Mouse (Mus musculus) kidney, embryonic 14.5 days (tissue): ENCODE results near the gene Pias3. TPM values are rescaled to one million over a fixed set of nuclear protein-coding genes. Genes with fewer than 3 reads are reported as not detected.

Experiments used
- ATAC-seq: fragments of 200-750 bp; cut with Nextera tagmentation; 2 replicates; pipeline ENCODE4 v1.8.0; 2017; ENCODE audit warnings: moderate number of reproducible peaks, mild to moderate bottlenecking, moderate TSS enrichment, moderate library complexity; ENCODE audit not compliant: low FRiP score, low TSS enrichment
- H3K27ac ChIP-seq: fragments of 300-500 bp; sonication (generic); 2 replicates; pipeline ENCODE4 v1.5.1; 2014; ENCODE audit warnings: low read depth, mild to moderate bottlenecking, low read length, moderate library complexity, mixed read lengths
- H3K27me3 ChIP-seq: fragments of 300-500 bp; sonication (generic); 2 replicates; pipeline ENCODE4 v1.6.1; 2014; ENCODE audit warnings: mild to moderate bottlenecking, low read length; ENCODE audit not compliant: control insufficient read depth, insufficient read depth
- H3K36me3 ChIP-seq: fragments of 300-500 bp; sonication (generic); 2 replicates; pipeline ENCODE4 v1.6.1; 2014; ENCODE audit warnings: low read length, mixed read lengths; ENCODE audit not compliant: control insufficient read depth, insufficient read depth
- H3K4me1 ChIP-seq: fragments of 300-500 bp; sonication (generic); 2 replicates; pipeline ENCODE4 v1.6.1; 2014; ENCODE audit warnings: low read length, mixed read lengths; ENCODE audit not compliant: control insufficient read depth, insufficient read depth
- H3K4me2 ChIP-seq: fragments of 300-500 bp; sonication (generic); replicated peaks from 2 replicates; pipeline ENCODE4 v1.6.1; 2014; ENCODE audit warnings: low read depth, mild to moderate bottlenecking, low read length
- H3K4me3 ChIP-seq: fragments of 300-500 bp; sonication (generic); 2 replicates; pipeline ENCODE4 v1.5.1; 2014; ENCODE audit warnings: mild to moderate bottlenecking, low read length
- H3K9ac ChIP-seq: fragments of 300-500 bp; sonication (generic); 2 replicates; pipeline ENCODE4 v1.6.1; 2014; ENCODE audit warnings: low read depth, mild to moderate bottlenecking, low read length, moderate library complexity
- H3K9me3 ChIP-seq: fragments of 300-500 bp; sonication (generic); 2 replicates; pipeline ENCODE4 v1.6.1; 2016; ENCODE audit warnings: low read length; ENCODE audit not compliant: control insufficient read depth
- WGBS: fragments of 180-500 bp; shearing (Covaris S2); extraction: QIAGEN DNeasy Blood & Tissue Kit; methylation state at CpG from one replicate; pipeline ENCODE4 v1.1.7; 2014; 5-methylcytosine and 5-hydroxymethylcytosine counted together
- polyA plus RNA-seq: library from polyadenylated mRNA; unstranded; fragments of >200 nt; fragmentation: Nextera tagmentation; extraction: Ambion mirVana; gene quantifications from 2 replicates; pipeline ENCODE4 v1.2.1, GENCODE M21; 2014

Gene Pias3
- polyA plus RNA-seq, 1 experiment from 2014 or later = 55.7 TPM

GRCm38 (mm10) chr3:96708684-96709064 is 12.5 kb downstream of the Pias3 start:
- H3K9ac ChIP-seq = no peak overlapping the region
- H3K4me2 ChIP-seq = peak overlapping the region; percentile 96; the same call in 1 of the 2 replicates
- H3K36me3 ChIP-seq = peaks cover 47% of the 10 kb centered on the region

GRCm38 (mm10) chr3:96714286-96714685 is 18.1 kb downstream of the Pias3 start:
- H3K27me3 ChIP-seq = no peaks in the 10 kb centered on the region
- ATAC-seq = no peak
- no peak overlapping the region for H3K4me2 ChIP-seq
- H3K9ac ChIP-seq = no peak overlapping the region
- H3K27ac ChIP-seq = no peak overlapping the region
- H3K9me3 ChIP-seq = no peaks in the 10 kb centered on the region
- no peak overlapping the region for H3K4me3 ChIP-seq
- peaks cover 61% of the 10 kb centered on the region for H3K36me3 ChIP-seq
- WGBS = 85% methylated on average over 5 of the region's 5 CpGs
- H3K4me1 ChIP-seq = no peaks in the 10 kb centered on the region

More at GRCm38 (mm10) chr3:96708684-96709064, 12.5 kb downstream of the Pias3 start:
- Histone ChIP-seq H3K27me3 (no peaks in the 10 kb centered on the region; the same call in 1 of the 2 replicates), H3K27ac (no peak overlapping the region), H3K4me3 (no peak overlapping the region), H3K4me1 (no peaks in the 10 kb centered on the region), H3K9me3 (no peaks in the 10 kb centered on the region)
- no peak for ATAC-seq
- 55% methylated on average over 2 of the region's 2 CpGs for WGBS

- no peaks in the 10 kb centered on the region for H3K9me3 ChIP-seq
- no peak overlapping the region for H3K4me2 ChIP-seq
- ATAC-seq = no peak
- no peak overlapping the region for H3K4me3 ChIP-seq
- H3K36me3 ChIP-seq = peaks cover 55% of the 10 kb centered on the region
- H3K9ac ChIP-seq = no peak overlapping the region
- no peaks in the 10 kb centered on the region for H3K27me3 ChIP-seq
- no peaks in the 10 kb centered on the region for H3K4me1 ChIP-seq
- 51% methylated on average over 2 of the region's 2 CpGs for WGBS
- H3K27ac ChIP-seq = no peak overlapping the region
Measured at GRCm38 (mm10) chr3:96715854-96716253, 19.7 kb downstream of the Pias3 start.

- ATAC-seq = no peak
- Histone ChIP-seq H3K9me3 (no peaks in the 10 kb centered on the region), H3K9ac (no peak overlapping the region), H3K4me2 (no peak overlapping the region), H3K27ac (no peak overlapping the region), H3K4me3 (no peak overlapping the region), H3K36me3 (peaks cover 58% of the 10 kb centered on the region), H3K4me1 (no peaks in the 10 kb centered on the region), H3K27me3 (no peaks in the 10 kb centered on the region)
- WGBS = 35% methylated on average over 14 of the region's 14 CpGs
Measured at GRCm38 (mm10) chr3:96719173-96719572, 23.0 kb downstream of the Pias3 start.

- H3K4me3 ChIP-seq = peak within 1 kb of the TSS; percentile 93
- peaks cover 14% of the 10 kb centered on the region for H3K4me1 ChIP-seq
- H3K27me3 ChIP-seq = no peaks in the 10 kb centered on the region
- H3K27ac ChIP-seq = peak within 1 kb of the TSS; percentile 81
- H3K9ac ChIP-seq = peak within 1 kb of the TSS; percentile 85
- ATAC-seq = peak; percentile 99
- H3K36me3 ChIP-seq = peaks cover 16% of the 10 kb centered on the region
- peak within 1 kb of the TSS; percentile 65 for H3K4me2 ChIP-seq
- H3K9me3 ChIP-seq = no peaks in the 10 kb centered on the region
- under 1% methylated on average over 39 of the region's 52 CpGs for WGBS
Measured at GRCm38 (mm10) chr3:96727343-96727827, 31.2 kb downstream of the Pias3 start, which contains the start of the genes Polr3c and Rnf115. TSS of gene Polr3c (minus strand) at chr3:96727628. TSS of gene Rnf115 (plus strand) at chr3:96727664.

GRCm38 (mm10) chr3:96727828-96728633 is 31.8 kb downstream of the Pias3 start:
- Histone ChIP-seq H3K9me3 (no peaks in the 10 kb centered on the region), H3K27me3 (no peaks in the 10 kb centered on the region), H3K9ac (peak overlapping the region; percentile 85), H3K36me3 (peaks cover 12% of the 10 kb centered on the region), H3K27ac (peak overlapping the region; percentile 81), H3K4me1 (peaks cover 14% of the 10 kb centered on the region), H3K4me3 (peak overlapping the region; percentile 93), H3K4me2 (peak overlapping the region; percentile 65)
- ATAC-seq = peak; percentile 43
- WGBS = under 1% methylated on average over 41 of the region's 42 CpGs

GRCm38 (mm10) chr3:96728634-96729402 is 32.6 kb downstream of the Pias3 start:
- Histone ChIP-seq H3K4me1 (peaks cover 14% of the 10 kb centered on the region), H3K27me3 (no peaks in the 10 kb centered on the region), H3K4me3 (peak overlapping the region; percentile 93), H3K27ac (no peak overlapping the region), H3K9me3 (no peaks in the 10 kb centered on the region), H3K36me3 (peaks cover 5% of the 10 kb centered on the region), H3K4me2 (peak overlapping the region; percentile 65), H3K9ac (peak overlapping the region; percentile 85; the same call in 1 of the 2 replicates)
- ATAC-seq = no peak
- WGBS = 55% methylated on average over 7 of the region's 7 CpGs

GRCm38 (mm10) chr3:96729403-96729784 is 33.2 kb downstream of the Pias3 start:
- WGBS = 45% methylated on average over 3 of the region's 3 CpGs
- Histone ChIP-seq H3K36me3 (peaks cover 4% of the 10 kb centered on the region; the same call in 1 of the 2 replicates), H3K4me3 (no peak overlapping the region), H3K9ac (no peak overlapping the region), H3K27ac (no peak overlapping the region), H3K9me3 (no peaks in the 10 kb centered on the region), H3K4me2 (peak overlapping the region; percentile 65), H3K27me3 (no peaks in the 10 kb centered on the region), H3K4me1 (peaks cover 14% of the 10 kb centered on the region)
- no peak for ATAC-seq
